7 mouse cellular contexts compared by ENCODE assay signal in the genomic region with DNA sequence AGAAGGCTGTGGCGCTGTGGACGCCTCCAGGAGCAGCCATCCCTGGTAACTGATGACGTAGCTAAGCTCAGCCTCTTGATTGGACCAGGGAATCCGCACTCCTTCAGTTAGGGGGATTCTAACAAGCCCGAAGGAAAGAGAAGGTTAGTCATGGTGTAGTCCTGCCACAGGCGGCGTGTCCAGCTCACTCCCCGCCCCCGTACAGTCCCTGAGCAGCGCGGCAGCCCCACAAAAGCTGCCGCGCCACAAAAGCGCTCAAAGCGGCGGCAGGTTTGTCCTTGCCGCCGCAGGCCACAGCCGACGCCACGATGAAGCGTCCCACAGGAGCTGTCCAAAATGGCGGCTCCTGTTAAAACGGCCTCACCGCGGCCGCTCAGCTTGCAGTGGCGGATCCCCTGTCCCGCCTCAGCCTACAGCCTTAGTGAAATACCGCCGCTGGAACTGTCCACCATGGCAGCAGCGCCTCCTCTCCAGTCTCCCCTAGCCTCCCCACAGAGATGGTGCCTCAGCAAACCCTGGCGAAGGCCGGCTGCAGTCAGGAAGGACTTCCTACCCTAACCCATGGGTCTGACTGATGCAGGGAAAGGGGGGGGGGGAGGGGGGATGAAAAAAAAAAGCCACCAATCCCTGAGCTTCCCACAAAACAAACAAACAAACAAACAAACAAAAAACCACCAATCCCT. TPM values are rescaled to one million over a fixed set of nuclear protein-coding genes. Genes with fewer than 3 reads are reported as not detected.
DNase-seq lines count a peak whose midpoint lies in the region; ATAC-seq and TF ChIP-seq lines count a peak whose summit lies in the region.

Gene BC051142 (plus strand): TSS at position 110 of the 683 bp plus-strand sequence.

- H3K36me3 ChIP-seq in embryonic facial prominence, embryonic 13.5 days: no peaks in the 10 kb centered on the region
- H3K36me3 ChIP-seq in heart, embryonic 10.5 days: no peaks in the 10 kb centered on the region
- H3K36me3 ChIP-seq in kidney, embryonic 14.5 days (ENCODE audit: control insufficient read depth, insufficient read depth, low read length): no peaks in the 10 kb centered on the region
- no peaks in the 10 kb centered on the region for H3K36me3 ChIP-seq in limb, embryonic 14.5 days (ENCODE audit: control insufficient read depth, insufficient read depth, low read length)
- H3K36me3 ChIP-seq in midbrain, embryonic 16.5 days (ENCODE audit: control insufficient read depth, insufficient read depth, low read length): no peaks in the 10 kb centered on the region

- H3K27ac ChIP-seq in bone marrow, adult 2 months (ENCODE audit: control insufficient read depth, insufficient read depth, low read depth, low read length, poor library complexity): peak within 1 kb of the TSS; percentile 89
- H3K27ac ChIP-seq in embryonic facial prominence, embryonic 13.5 days: peak within 1 kb of the TSS; percentile 79
- peak within 1 kb of the TSS; percentile 83 for H3K27ac ChIP-seq in heart, embryonic 10.5 days
- peak within 1 kb of the TSS; percentile 81; the same call in 1 of the 2 replicates for H3K27ac ChIP-seq in kidney, embryonic 14.5 days (ENCODE audit: low read depth, low read length)
- H3K27ac ChIP-seq in limb, embryonic 14.5 days (replicated peaks; ENCODE audit: low read depth, low read length): peak within 1 kb of the TSS; percentile 77
- H3K27ac ChIP-seq in midbrain, embryonic 16.5 days (ENCODE audit: low read length): peak within 1 kb of the TSS; percentile 99

- TF ChIP-seq CTCF in bone marrow, adult 2 months (IDR thresholded peaks at IDR 0.05; ENCODE audit: control insufficient read depth, insufficient read depth, low read length): no peak

- WGBS in bone marrow, adult 2 months: 4% methylated on average over 34 of the region's 34 CpGs
- 8% methylated on average over 34 of the region's 34 CpGs for WGBS in embryonic facial prominence, embryonic 13.5 days
- 8% methylated on average over 34 of the region's 34 CpGs for WGBS in heart, embryonic 10.5 days
- 7% methylated on average over 34 of the region's 34 CpGs for whole genome bisulfite sequencing in kidney, embryonic 14.5 days
- WGBS in limb, embryonic 14.5 days: 10% methylated on average over 30 of the region's 34 CpGs
- 4% methylated on average over 34 of the region's 34 CpGs for WGBS in midbrain, embryonic 16.5 days

- H3K9me3 ChIP-seq in embryonic facial prominence, embryonic 13.5 days: no peaks in the 10 kb centered on the region
- no peaks in the 10 kb centered on the region for H3K9me3 ChIP-seq in heart, embryonic 10.5 days
- no peaks in the 10 kb centered on the region for H3K9me3 ChIP-seq in kidney, embryonic 14.5 days (ENCODE audit: control insufficient read depth, low read length)
- H3K9me3 ChIP-seq in limb, embryonic 14.5 days (ENCODE audit: control insufficient read depth, low read length): no peaks in the 10 kb centered on the region
- H3K9me3 ChIP-seq in midbrain, embryonic 16.5 days (replicated peaks; ENCODE audit: control insufficient read depth, low read length, poor library complexity, severe bottlenecking): no peaks in the 10 kb centered on the region

- peak; percentile 59; the same call in 1 of the 2 replicates for TF ChIP-seq POLR2A in bone marrow, adult 2 months (IDR thresholded peaks at IDR 0.05; ENCODE audit: borderline replicate concordance, control insufficient read depth, low read depth, low read length)
- peak; percentile 47; the same call in 1 of the 2 replicates for TF ChIP-seq POLR2A in limb, embryonic 14.5 days (IDR thresholded peaks at IDR 0.05; ENCODE audit: borderline replicate concordance, extremely low read depth, insufficient read depth, insufficient read length)

- H3K27me3 ChIP-seq in embryonic facial prominence, embryonic 13.5 days: peaks cover 9% of the 10 kb centered on the region; the same call in 1 of the 2 replicates
- peaks cover 16% of the 10 kb centered on the region for H3K27me3 ChIP-seq in heart, embryonic 10.5 days (ENCODE audit: insufficient read depth, poor library complexity, severe bottlenecking)
- 0 out of 2 replicates have a peak, but pooled peaks cover 3% of the 10 kb centered on the region for H3K27me3 ChIP-seq in kidney, embryonic 14.5 days (ENCODE audit: control insufficient read depth, insufficient read depth, low read length)
- H3K27me3 ChIP-seq in limb, embryonic 14.5 days (ENCODE audit: control insufficient read depth, insufficient read depth, low read length): no peaks in the 10 kb centered on the region
- no peaks in the 10 kb centered on the region for H3K27me3 ChIP-seq in midbrain, embryonic 16.5 days (ENCODE audit: control insufficient read depth, insufficient read depth, low read depth, low read length)

- H3K4me3 ChIP-seq in bone marrow, adult 2 months (replicated peaks; ENCODE audit: control insufficient read depth, low read depth, low read length): peak within 1 kb of the TSS; percentile 63
- H3K4me3 ChIP-seq in embryonic facial prominence, embryonic 13.5 days: peak within 1 kb of the TSS; percentile 56
- peak within 1 kb of the TSS; percentile 67 for H3K4me3 ChIP-seq in heart, embryonic 10.5 days
- peak within 1 kb of the TSS; percentile 58 for H3K4me3 ChIP-seq in kidney, embryonic 14.5 days (ENCODE audit: low read length)
- peak within 1 kb of the TSS; percentile 58 for H3K4me3 ChIP-seq in limb, embryonic 14.5 days (replicated peaks; ENCODE audit: low read length)
- H3K4me3 ChIP-seq in midbrain, embryonic 16.5 days (ENCODE audit: low read depth, low read length): peak within 1 kb of the TSS; percentile 63

- peak; percentile 80 for DNase-seq in heart, embryonic 10.5 days (ENCODE audit: low spot score)
- peak; percentile 90 for DNase-seq in limb, embryonic 14.5 days (ENCODE audit: low spot score)
- peak; percentile 55 to 75 for DNase-seq in spleen, postnatal 10 days (ENCODE audit: low spot score in 2 of 2)

- ATAC-seq in embryonic facial prominence, embryonic 13.5 days (ENCODE audit: insufficient number of reproducible peaks, insufficient read depth, low FRiP score, low TSS enrichment, low read depth): peak; percentile 85
- ATAC-seq in kidney, embryonic 14.5 days (ENCODE audit: low FRiP score, low TSS enrichment): peak; percentile 97
- peak; percentile 95 for ATAC-seq in limb, embryonic 14.5 days (ENCODE audit: low FRiP score, low read depth)
- ATAC-seq in midbrain, embryonic 16.5 days: peak; percentile 99

- H3K9ac ChIP-seq in embryonic facial prominence, embryonic 13.5 days: peak within 1 kb of the TSS; percentile 74
- H3K9ac ChIP-seq in kidney, embryonic 14.5 days (ENCODE audit: low read depth, low read length): peak within 1 kb of the TSS; percentile 61
- peak within 1 kb of the TSS; percentile 82 for H3K9ac ChIP-seq in limb, embryonic 14.5 days (ENCODE audit: low read depth, low read length, severe bottlenecking)
- peak within 1 kb of the TSS; percentile 78 for H3K9ac ChIP-seq in midbrain, embryonic 16.5 days (ENCODE audit: low read depth, low read length)

- peak within 1 kb of the TSS; percentile 73 for H3K4me2 ChIP-seq in embryonic facial prominence, embryonic 13.5 days
- H3K4me2 ChIP-seq in kidney, embryonic 14.5 days (replicated peaks; ENCODE audit: low read depth, low read length): peak within 1 kb of the TSS; percentile 65
- H3K4me2 ChIP-seq in limb, embryonic 14.5 days (replicated peaks; ENCODE audit: low read depth, low read length, severe bottlenecking): peak within 1 kb of the TSS; percentile 63
- peak within 1 kb of the TSS; percentile 64 for H3K4me2 ChIP-seq in midbrain, embryonic 16.5 days (ENCODE audit: low read length)

- no peaks in the 10 kb centered on the region for H3K4me1 ChIP-seq in bone marrow, adult 2 months (ENCODE audit: control insufficient read depth, insufficient read depth, low read length)
- H3K4me1 ChIP-seq in embryonic facial prominence, embryonic 13.5 days: no peaks in the 10 kb centered on the region
- 0 out of 2 replicates have a peak, but pooled peaks cover 2% of the 10 kb centered on the region for H3K4me1 ChIP-seq in heart, embryonic 10.5 days
- no peaks in the 10 kb centered on the region for H3K4me1 ChIP-seq in kidney, embryonic 14.5 days (ENCODE audit: control insufficient read depth, insufficient read depth, low read length)
- H3K4me1 ChIP-seq in limb, embryonic 14.5 days (ENCODE audit: control insufficient read depth, insufficient read depth, low read length): no peaks in the 10 kb centered on the region
- H3K4me1 ChIP-seq in midbrain, embryonic 16.5 days (ENCODE audit: control insufficient read depth, insufficient read depth, low read length): peaks cover 4% of the 10 kb centered on the region; the same call in 1 of the 2 replicates

RNA-seq across cellular contexts. Expression of gene BC051142, which starts in this region (rescaled TPM):
- polyA plus RNA-seq in bone marrow, adult 2 months (2011; ENCODE audit: insufficient read depth, insufficient read length, low replicate concordance, missing spikeins): 0.92 and 3.7 TPM in 2 replicates
- polyA plus RNA-seq in embryonic facial prominence, embryonic 13.5 days (2015; fragmentation: Nextera tagmentation; extraction: Ambion mirVana): 0.52 and 0.96 TPM in 2 replicates
- polyA plus RNA-seq in heart, embryonic 10.5 days (2016; fragmentation: Nextera tagmentation; extraction: Ambion mirVana): 0.14 and 0.15 TPM in 2 replicates
- polyA plus RNA-seq in kidney, embryonic 14.5 days (2014; fragmentation: Nextera tagmentation; extraction: Ambion mirVana): 0.74 and 1.9 TPM in 2 replicates
- polyA plus RNA-seq in limb, embryonic 14.5 days (2012; rRNA removed): 1.4 and 1.5 TPM in 2 replicates
- polyA plus RNA-seq in limb, embryonic 14.5 days (2014; fragmentation: Nextera tagmentation; extraction: Ambion mirVana): 0.19 and 0.85 TPM in 2 replicates
- 6.1 and 6.7 TPM in 2 replicates for polyA plus RNA-seq in midbrain, embryonic 16.5 days (2015; fragmentation: Nextera tagmentation; extraction: Ambion mirVana)

Comparison
In these comparisons a context has a peak if more than half of its experiments do, and no peak if none do; other contexts are left out.
1. Peak in every context shown above with its lines: DNase-seq, ATAC-seq, H3K4me3 ChIP-seq and H3K27ac ChIP-seq.
2. Peak in ATAC-seq, H3K4me3 ChIP-seq, H3K27ac ChIP-seq, H3K9ac ChIP-seq and H3K4me2 ChIP-seq in embryonic facial prominence, embryonic 13.5 days; RNA of the gene not detected or under 1 TPM.
3. Peak in DNase-seq, H3K4me3 ChIP-seq and H3K27ac ChIP-seq in heart, embryonic 10.5 days; RNA of the gene not detected or under 1 TPM.